In genomic region chr1:36112665-36113064, GRCm38 (mm10) we compare ENCODE assay signal across 16 mouse cellular contexts.
"Had no signal": no experiment of that assay in that cellular context is flagged by ENCODE, and none has a peak within 500 bp of the region (broad histone marks: within the 10 kb centered on the region; RNA-seq: fewer than 3 reads in every experiment).

No protein-coding gene starts in this region.

- H3K4me3 ChIP-seq: neural tube, embryonic 13.5 days; neural tube, embryonic 15.5 days; stomach, embryonic 15.5 days had no signal

- DNase-seq: retina, postnatal 1 day; right cerebral cortex, adult 18-20 months; right cerebral cortex, postnatal 14 days; right cerebral cortex, postnatal 25 days; right cerebral cortex, postnatal 4 days; spleen, adult 18-20 months; thymus, adult 18-20 months; thymus, adult 2 months; thymus, postnatal 14 days; thymus, postnatal 25 days; thymus, postnatal 36 days; thymus, postnatal 4 days had no signal

- H3K27ac ChIP-seq: neural tube, embryonic 13.5 days; neural tube, embryonic 15.5 days; stomach, embryonic 15.5 days; stomach, postnatal 0 days had no signal

- H3K4me1 ChIP-seq: neural tube, embryonic 13.5 days; neural tube, embryonic 15.5 days; stomach, embryonic 15.5 days had no signal

- H3K9ac ChIP-seq: neural tube, embryonic 13.5 days; neural tube, embryonic 15.5 days; stomach, embryonic 15.5 days had no signal

- H3K36me3 ChIP-seq: neural tube, embryonic 13.5 days; neural tube, embryonic 15.5 days; stomach, embryonic 15.5 days had no signal

- H3K4me2 ChIP-seq: neural tube, embryonic 13.5 days; neural tube, embryonic 15.5 days; stomach, embryonic 15.5 days had no signal

- H3K9me3 ChIP-seq: neural tube, embryonic 13.5 days; neural tube, embryonic 15.5 days; stomach, embryonic 15.5 days had no signal

- H3K27me3 ChIP-seq: neural tube, embryonic 13.5 days; neural tube, embryonic 15.5 days; stomach, embryonic 15.5 days had no signal
